Mouse (Mus musculus): ENCODE data around the gene Cidec.
A peak's percentile ranks its signal among the peaks of the same experiment; 100 is the strongest.

Cidec gene

GRCm38 (mm10) chr6:113444207-113444965 lies 8.8 kb upstream of the Cidec start:
- DNase-seq (ENCODE audit: low spot score), result no peak

DNA sequence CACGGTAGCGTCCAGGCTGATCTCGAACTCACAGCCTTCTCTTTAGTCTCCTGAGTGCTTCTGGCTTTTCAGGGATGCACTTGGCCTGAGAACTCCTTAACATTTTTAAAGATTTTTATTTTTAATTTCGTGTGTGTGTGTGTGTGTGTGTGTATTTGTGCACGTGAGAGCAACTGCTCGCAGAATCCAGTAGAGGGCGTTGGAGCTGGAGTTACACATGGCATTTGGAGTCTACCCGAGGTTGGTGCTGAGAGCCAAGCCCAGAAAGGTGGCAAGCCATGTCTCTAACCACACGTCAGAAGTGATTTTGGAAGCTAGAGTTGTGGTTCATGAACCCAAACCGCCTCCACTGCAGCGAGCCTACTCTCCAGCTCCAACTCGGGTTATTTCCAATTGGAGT lies 7.5 kb upstream of the Cidec start:
- no peak for DNase-seq (ENCODE audit: low spot score)

- DNase-seq (ENCODE audit: low spot score), result peak; percentile 94
These were observed 7.0 kb upstream of the Cidec start, which contains the start of gene Jagn1 for GRCm38 (mm10) chr6:113442442-113443090. Jagn1 (plus strand) TSS chr6:113442569.

DNA sequence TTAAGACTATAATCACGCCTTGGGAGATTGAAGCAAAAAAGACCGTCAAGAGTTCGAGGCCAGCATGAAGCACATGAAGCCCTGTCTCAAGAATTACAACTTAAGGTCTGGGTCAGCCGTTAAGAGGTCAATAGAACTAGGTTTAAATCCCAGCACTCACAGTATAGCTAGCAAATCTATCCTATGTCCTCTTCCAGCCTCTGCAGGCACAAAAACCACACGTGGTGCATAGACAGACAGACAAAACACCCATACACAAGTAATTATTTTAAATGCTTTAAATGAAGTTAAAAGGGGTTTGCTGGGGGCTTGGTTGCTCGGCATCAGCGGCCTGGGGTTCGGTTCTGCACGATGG lies 6.5 kb upstream of the Cidec start:
- DNase-seq (ENCODE audit: low spot score), result no peak

- peak; percentile 53 for DNase-seq (ENCODE audit: low spot score)
These were observed 5.7 kb upstream of the Cidec start for GRCm38 (mm10) chr6:113441147-113441680.

GRCm38 (mm10) chr6:113440686-113441085 lies 5.1 kb upstream of the Cidec start:
- DNase-seq (ENCODE audit: low spot score), result no peak

- no peak for DNase-seq (ENCODE audit: low spot score)
These were observed 3.3 kb upstream of the Cidec start for GRCm38 (mm10) chr6:113438721-113439430.

DNA sequence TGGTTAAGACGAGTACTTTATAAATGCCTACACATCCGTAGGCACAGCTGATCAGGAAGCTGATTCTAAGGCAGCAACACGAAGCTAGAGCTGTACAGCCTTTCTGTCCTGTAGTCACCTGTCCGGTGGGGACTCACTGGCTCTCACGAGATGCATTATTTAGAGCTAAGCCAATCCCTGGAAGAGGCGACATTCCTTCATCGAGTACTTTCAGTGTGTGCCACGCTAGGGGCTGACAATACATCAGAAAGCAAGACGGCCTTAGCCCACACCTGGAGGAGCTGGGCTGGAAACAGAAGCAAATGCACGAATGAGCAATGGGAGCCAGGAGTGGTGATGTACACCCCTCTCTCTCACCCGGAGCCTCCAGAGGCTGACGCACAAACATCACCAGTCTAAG lies 1.6 kb upstream of the Cidec start:
- DNase-seq (ENCODE audit: low spot score), result no peak

- peak; percentile 63 for DNase-seq (ENCODE audit: low spot score)
These were observed 869 bp downstream of the Cidec start for GRCm38 (mm10) chr6:113434691-113435090.

DNA sequence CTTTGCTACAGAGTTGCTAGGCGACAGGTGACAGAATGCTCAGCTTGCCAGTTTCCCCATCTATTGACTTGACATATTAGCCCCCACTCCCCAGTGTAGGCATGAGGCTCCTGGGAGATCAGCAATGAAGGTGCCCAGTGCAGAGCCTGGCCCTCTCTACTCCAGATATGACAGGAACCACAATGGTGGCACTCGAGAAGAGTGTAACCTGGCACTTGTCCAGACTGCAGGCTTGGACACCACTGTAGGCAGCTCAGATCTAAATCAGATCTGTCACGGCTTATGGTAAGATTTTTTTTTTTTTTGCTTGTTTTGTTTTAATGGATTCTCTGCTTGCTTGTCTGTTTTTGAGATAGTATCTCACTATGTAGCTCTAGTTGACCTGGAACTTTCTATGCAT lies 1.9 kb downstream of the Cidec start:
- DNase-seq (ENCODE audit: low spot score), result no peak

DNA sequence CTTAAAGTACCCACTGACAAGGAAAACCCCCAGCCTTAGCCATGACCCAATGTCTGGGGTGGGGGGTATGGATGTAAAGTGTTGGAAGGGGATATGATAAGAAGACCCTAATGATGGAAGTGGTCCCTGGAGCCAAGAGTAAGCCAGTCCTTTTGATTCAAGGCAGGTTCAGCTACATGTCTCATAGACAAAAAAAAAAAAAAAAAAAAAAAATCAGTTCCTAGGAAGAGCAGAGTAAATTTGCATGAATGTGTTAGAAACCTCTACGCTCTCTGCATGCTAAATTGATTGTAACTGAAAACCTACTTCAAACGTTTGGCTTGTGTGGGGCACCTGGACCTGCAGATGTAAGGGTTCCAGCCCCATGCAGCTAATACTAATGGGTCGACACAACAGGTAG lies 3.8 kb downstream of the Cidec start:
- DNase-seq (ENCODE audit: low spot score), result no peak

- DNase-seq (ENCODE audit: low spot score), result peak; percentile 49
These were observed 4.7 kb downstream of the Cidec start for GRCm38 (mm10) chr6:113430846-113431245.

DNA sequence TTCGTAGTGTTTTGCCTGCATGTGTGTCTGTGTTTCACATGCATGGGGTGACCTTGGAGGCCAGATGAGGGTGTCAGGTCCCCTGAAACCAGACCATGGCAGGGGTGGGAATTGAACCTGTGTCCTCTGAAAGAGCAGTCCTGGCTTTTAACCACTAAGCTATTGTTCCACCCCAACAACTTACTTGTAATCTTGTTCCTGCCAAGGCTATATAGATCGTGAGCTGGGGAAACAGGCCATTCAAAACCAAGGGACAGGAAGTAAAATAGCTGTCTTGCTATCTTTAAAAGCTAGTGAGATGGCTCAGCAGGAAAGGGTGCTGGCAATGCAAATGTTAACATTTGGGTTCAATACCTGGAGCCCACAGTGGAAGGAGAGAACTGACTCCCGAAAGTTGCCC lies 5.6 kb downstream of the Cidec start:
- no peak for DNase-seq (ENCODE audit: low spot score)

GRCm38 (mm10) chr6:113428006-113428405 lies 7.6 kb downstream of the Cidec start:
- DNase-seq (ENCODE audit: low spot score), result peak; percentile 67

DNA sequence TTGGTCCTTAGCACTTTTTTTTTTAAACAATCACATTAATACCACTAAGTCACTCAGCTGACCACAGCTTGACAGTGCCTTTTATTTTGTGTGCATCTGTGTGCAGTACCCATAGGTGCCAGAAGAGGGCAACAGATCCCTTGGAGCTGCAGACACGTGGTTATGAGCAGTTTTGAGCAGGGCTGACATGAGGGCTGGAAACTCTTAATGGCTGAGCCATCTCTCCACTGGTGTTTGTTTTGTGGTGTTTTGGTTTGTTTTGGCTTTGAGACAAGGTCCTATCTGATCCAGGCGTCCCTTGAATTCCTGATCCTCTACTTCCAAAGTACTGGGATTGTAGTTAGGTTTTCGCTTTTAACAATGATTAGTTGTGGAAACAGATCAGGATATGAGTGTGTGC lies 8.2 kb downstream of the Cidec start:
- peak; percentile 56 for DNase-seq (ENCODE audit: low spot score)

DNA sequence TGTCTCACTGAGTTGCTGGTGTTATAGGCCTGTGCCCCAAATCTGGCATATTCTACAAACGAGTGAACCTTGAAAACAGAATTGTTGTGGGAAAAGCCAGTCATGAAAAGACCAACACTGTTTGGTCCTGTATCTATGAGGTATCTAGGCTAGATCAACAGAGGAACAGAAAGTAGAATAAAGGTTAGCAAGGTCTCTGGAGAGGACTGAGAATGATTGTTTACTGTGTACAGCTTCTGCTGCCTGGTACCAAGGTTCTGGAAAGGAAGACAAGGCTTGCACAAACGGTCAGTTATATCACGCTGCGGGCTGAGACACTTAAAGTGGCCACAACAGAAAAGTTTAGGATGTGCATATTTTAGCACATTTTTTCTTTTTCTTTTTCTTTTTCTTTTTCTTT lies 8.9 kb downstream of the Cidec start:
- DNase-seq (ENCODE audit: low spot score), result no peak

GRCm38 (mm10) chr6:113424187-113424586 lies 11.4 kb downstream of the Cidec start:
- no peak for DNase-seq (ENCODE audit: low spot score)

GRCm38 (mm10) chr6:113423000-113423399 lies 12.6 kb downstream of the Cidec start:
- no peak for DNase-seq (ENCODE audit: low spot score)

DNA sequence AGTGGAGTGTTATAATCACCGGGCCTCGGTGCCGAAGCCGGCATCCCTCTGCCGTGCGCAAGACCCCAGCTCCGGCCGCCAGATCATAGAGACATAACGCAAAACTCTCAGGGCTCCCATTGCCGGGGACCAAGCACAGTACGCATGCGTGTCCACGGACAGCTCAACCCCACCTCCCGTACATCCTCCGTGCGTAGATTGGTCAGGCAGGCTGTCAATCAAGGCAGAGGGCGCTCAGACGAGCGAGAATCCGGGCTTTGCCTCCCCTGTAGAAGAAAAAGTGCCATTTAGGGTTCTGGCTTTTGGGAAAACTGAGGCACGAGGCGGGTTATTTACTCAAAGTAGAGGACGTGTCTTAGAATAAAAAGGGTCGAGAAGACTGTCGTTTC lies 16.4 kb downstream of the Cidec start, which contains the start of gene Rpusd3:
Gene Rpusd3 (minus strand): TSS at position 142 of the 389 bp plus-strand sequence.
- DNase-seq (ENCODE audit: low spot score), result peak; percentile 94

GRCm38 (mm10) chr6:113418441-113419198 lies 16.9 kb downstream of the Cidec start:
- no peak for DNase-seq (ENCODE audit: low spot score)

DNA sequence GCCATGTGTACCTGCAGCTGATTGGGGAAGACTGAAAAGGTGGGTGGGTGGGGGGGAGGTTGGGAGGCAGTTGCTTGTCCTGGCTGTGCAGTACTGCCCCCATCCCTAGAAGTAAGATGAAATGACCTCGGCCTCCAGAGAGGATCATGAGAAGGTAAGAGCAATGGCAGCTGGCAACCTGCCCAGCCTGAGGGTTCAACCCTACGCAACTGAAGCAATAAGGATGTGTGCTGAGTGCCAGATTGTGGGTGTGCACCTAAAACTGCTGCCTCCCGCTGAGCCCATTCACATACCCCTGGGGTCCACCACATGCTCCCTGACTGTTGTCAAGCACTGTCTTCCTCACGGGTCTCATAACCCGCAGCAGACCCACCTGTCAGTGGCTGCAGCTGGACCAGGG lies 19.1 kb downstream of the Cidec start:
- DNase-seq (ENCODE audit: low spot score), result no peak

DNA sequence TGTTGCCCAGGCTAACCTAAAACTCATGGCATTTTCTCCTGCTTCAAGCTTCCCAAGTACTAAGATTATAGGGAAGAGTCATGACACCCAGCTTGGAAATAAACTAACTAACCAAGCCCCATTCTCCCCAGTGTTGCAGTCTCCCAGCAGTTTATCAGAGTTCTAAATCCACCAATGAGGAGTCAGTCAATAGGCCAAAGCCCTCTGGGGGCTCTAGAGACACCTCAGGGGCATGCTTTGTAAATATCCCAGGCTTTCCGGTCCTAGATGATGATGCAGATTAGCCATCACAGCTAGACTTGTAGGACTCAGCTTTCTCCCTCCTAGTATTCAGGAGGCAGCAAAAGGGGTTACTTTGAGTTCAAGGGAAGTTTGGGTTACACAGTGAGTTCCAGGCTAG lies 25.6 kb downstream of the Cidec start:
- DNase-seq (ENCODE audit: low spot score), result no peak
